Mouse (Mus musculus): ENCODE data around the gene Cecr2. TPM values are rescaled to one million over a fixed set of nuclear protein-coding genes. Genes with fewer than 3 reads are reported as not detected.

Cecr2 gene
- total RNA-seq, 1 experiment from 2014 or later: 27.9 TPM

GRCm38 (mm10) chr6:120746416-120746815 lies 80.2 kb downstream of the Cecr2 start:
- no peak for ATAC-seq (ENCODE audit: extremely low read depth, insufficient number of reproducible peaks, low FRiP score, poor library complexity, severe bottlenecking)

GRCm38 (mm10) chr6:120761151-120761550 lies 95.0 kb downstream of the Cecr2 start:
- no peak for ATAC-seq (ENCODE audit: extremely low read depth, insufficient number of reproducible peaks, low FRiP score, poor library complexity, severe bottlenecking)

- no peak for ATAC-seq (ENCODE audit: extremely low read depth, insufficient number of reproducible peaks, low FRiP score, poor library complexity, severe bottlenecking)
These were observed 103.8 kb downstream of the Cecr2 start for GRCm38 (mm10) chr6:120769972-120770371.

DNA sequence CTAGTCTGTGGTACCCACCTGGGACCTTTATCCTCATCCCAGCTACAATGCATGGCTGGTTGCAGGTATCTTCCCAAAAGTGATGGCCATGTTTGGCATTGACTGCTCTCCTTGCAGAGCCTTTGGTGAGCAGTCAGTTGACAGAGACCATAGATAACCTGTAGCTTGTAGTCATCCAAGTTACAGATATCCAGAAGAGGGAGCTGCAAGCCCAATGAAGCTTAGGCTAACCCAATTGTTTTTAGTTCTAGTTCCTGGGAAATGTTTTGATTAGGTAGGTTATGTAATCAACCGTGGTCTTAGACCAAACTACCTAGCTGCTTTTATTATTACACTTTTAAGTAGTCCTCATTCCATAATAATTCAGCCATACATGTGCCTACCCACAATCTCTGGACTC lies 105.2 kb downstream of the Cecr2 start:
- no peak for ATAC-seq (ENCODE audit: extremely low read depth, insufficient number of reproducible peaks, low FRiP score, poor library complexity, severe bottlenecking)

DNA sequence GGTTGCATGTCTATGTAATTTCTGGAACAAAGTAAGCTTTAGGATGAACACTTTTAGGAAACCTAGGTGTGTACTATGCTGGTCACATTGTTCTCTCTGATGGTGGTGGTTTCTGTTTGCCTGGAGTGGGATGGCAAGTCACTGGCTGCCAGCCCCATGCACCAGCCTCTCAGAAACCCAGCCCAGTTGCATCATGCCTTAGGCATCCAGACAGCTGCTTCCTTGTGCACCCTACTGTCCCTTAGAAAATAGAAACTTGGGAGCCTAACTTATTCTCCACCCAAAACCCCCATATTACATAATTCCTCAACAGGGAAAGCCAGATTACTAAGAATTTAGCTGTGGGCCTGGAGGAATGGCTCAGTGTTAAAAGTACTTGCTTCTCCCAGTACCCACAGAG lies 105.9 kb downstream of the Cecr2 start:
- no peak for ATAC-seq (ENCODE audit: extremely low read depth, insufficient number of reproducible peaks, low FRiP score, poor library complexity, severe bottlenecking)

DNA sequence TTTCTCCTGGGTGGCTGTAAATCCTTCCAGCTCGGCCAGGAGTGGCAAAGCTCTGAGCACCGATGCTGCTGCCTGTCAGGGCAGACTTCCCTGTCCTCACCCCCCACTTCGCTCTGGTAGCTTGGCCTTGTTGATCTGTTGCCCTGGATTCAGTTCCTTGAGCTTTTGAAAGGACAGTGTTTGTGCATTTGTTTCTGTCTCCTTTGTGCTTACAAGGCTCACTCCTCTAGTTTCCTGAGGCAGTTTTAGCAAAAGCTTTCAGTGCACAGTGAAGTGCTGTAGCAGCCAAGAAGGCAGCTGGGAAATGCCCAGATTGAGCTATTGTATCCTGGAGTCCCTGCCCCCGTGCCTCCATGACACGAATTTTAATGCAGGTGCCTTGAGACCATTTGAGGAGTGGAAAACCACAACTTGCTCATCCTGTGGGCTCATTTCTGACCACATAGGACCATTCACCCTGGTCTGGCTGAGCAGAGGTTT lies 107.0 kb downstream of the Cecr2 start, which contains the start of gene Slc25a18:
TSS of gene Slc25a18 (plus strand) at position 430 of the 480 bp plus-strand sequence.
- ATAC-seq (ENCODE audit: extremely low read depth, insufficient number of reproducible peaks, low FRiP score, poor library complexity, severe bottlenecking): no peak

DNA sequence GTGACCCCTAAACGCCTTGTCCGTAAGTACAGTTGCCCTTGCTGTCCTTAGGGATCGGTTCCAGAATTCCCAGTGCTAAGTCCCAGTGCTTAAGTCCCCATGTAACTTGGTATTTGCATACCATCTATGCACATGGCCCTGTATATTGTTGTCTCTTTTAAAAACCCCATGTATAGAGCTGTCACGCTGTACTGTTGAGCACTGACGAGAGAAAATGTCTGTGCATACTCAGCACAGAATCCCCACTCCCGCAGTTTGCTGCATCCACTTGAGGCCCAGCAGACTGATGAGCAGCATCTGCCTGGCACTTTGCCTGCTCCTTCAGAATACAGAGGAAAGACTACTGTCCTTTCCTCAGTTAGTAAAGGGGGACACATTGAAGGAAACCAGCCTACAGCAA lies 107.6 kb downstream of the Cecr2 start:
- ATAC-seq (ENCODE audit: extremely low read depth, insufficient number of reproducible peaks, low FRiP score, poor library complexity, severe bottlenecking): no peak

- no peak for ATAC-seq (ENCODE audit: extremely low read depth, insufficient number of reproducible peaks, low FRiP score, poor library complexity, severe bottlenecking)
These were observed 110.1 kb downstream of the Cecr2 start for GRCm38 (mm10) chr6:120776286-120776685.

DNA sequence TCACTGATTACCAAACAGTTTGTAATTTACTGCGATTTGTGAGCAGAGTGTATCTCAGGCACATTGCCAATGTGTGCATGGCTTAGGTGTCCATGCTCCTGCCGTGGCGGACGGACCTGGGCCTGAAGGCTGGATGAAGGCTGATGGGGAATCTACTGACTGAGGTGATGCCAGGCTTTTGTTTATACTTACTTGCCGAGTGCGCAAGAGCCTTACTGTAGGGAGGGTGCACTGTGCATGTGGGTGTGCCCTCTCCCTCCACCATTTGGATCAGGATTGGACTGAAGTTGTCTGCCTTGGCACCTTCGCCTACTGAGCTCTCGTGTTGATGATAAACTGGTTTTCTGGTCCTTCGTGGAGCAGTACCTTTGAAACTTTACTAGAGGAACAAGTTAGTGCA lies 111.4 kb downstream of the Cecr2 start:
- no peak for ATAC-seq (ENCODE audit: extremely low read depth, insufficient number of reproducible peaks, low FRiP score, poor library complexity, severe bottlenecking)

- no peak for ATAC-seq (ENCODE audit: extremely low read depth, insufficient number of reproducible peaks, low FRiP score, poor library complexity, severe bottlenecking)
These were observed 112.1 kb downstream of the Cecr2 start for GRCm38 (mm10) chr6:120778226-120778625.

DNA sequence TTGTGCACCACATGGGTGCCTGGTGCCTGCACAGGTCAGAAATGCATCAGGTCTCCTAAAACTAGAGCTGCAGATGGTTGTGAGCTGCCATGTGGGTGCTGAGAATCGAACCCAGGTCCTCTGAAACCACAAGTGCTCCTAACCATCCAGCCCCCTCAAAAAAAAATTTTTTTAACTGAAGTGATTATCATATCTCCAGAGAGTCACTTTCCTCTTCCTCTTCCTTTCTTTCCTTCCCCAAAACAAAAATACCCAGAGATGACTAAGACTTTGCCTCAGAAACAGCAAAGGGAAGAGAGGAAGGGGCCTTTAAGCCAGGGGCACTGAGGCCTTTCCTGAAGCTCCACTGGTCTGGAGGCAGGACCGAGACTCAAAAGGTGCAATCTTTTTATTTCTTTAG lies 116.8 kb downstream of the Cecr2 start:
- ATAC-seq (ENCODE audit: extremely low read depth, insufficient number of reproducible peaks, low FRiP score, poor library complexity, severe bottlenecking): no peak

- ATAC-seq (ENCODE audit: extremely low read depth, insufficient number of reproducible peaks, low FRiP score, poor library complexity, severe bottlenecking): no peak
These were observed 118.2 kb downstream of the Cecr2 start for GRCm38 (mm10) chr6:120784351-120784750.

DNA sequence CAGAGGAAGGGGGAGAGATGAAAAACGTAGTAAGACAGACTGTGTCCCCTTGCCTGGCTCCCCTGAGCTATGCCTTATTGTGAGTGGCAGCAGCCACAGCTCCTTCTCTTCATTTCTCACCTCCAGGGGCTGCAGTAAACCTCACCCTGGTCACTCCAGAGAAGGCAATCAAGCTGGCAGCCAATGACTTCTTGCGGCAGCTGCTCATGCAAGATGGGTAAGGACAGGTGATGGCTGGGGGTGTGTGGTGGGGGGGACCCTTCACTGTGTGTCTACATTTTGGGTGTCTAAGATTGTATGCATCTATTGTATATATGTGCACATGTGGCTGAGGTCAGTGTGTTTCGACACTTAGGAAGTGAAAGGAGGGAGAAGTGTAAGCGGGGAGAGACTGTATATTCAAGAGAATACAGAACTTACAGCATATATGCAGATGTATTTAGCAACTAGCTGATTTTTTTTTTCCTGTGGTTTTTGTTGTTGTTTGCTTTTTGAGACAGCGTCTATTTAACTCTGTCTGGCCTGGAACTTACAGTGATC lies 122.0 kb downstream of the Cecr2 start:
- ATAC-seq (ENCODE audit: extremely low read depth, insufficient number of reproducible peaks, low FRiP score, poor library complexity, severe bottlenecking): no peak

DNA sequence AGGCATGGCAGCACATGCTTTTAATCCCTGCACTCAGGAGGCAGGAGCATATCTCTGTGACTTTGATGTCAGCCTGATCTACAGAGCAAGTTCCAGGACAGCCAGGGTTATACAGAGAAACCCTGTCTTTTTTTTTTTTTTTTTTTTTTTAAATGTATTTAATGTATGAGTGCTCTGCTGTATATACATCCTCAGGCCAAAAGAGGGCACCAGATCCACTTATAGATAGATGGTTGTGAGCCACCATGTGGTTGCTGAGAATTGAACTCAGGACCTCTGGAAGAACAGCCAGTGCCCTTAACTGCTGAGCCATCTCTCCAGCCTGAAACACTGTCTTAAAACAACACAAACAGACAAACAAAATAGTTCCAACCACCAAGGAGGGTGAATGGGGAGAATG lies 122.7 kb downstream of the Cecr2 start:
- ATAC-seq (ENCODE audit: extremely low read depth, insufficient number of reproducible peaks, low FRiP score, poor library complexity, severe bottlenecking): no peak

DNA sequence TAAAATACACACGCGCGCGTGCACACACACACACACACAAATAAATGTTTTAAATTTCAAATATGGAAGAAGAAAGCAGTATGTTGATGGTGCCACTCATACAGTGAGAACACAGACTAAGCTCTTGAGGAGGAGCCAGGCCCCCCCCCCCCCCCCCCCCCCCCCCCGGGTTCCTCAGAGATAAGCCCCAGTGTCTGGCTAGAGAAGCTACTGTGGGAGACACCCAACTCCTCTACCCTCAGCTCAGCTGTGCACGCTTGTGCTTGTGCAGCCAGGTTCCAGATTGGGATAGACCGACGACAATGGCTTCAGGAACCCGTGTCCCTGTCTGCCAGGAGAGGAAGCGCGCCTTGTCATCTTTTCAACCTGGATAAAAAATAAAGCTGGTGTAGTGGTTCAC lies 124.0 kb downstream of the Cecr2 start:
- ATAC-seq (ENCODE audit: extremely low read depth, insufficient number of reproducible peaks, low FRiP score, poor library complexity, severe bottlenecking): no peak

DNA sequence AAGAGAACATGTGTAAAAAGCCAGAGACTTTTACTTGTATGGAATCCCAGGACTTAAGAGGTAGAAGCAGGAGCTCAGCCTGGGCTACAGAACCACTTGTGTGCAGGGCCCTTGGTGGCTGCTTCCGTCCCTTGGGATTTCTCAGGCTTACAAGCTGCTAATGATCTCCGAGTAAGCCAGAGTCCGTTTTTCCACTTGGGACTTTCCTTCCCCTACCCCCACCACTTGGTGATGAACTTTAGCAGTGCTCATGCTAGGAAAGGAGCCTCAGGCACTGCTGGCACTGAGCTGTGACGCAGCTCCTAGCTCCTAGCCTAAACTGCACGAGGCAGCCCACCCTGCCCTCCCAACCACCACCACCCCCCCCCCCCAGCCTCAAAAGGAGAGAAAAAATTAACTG lies 124.5 kb downstream of the Cecr2 start:
- ATAC-seq (ENCODE audit: extremely low read depth, insufficient number of reproducible peaks, low FRiP score, poor library complexity, severe bottlenecking): no peak

DNA sequence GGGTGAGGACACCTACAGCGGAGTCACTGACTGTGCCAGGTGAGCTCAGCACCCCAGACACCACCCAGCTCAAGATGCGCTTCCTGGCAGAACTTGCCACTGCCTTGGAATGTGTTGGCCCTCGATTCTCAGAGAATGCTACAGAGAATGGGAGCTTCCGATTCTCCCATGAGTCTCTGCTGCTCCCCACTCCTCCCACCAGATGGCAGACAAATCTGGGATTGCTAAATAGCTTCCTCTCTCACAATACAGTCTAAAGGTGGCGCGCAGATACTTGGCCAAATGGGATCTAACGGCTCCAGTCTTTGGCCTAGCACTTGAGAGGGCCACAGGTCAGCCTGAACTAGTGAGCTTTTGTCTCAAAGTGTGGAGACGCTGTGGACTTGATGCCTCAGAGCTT lies 126.8 kb downstream of the Cecr2 start:
- no peak for ATAC-seq (ENCODE audit: extremely low read depth, insufficient number of reproducible peaks, low FRiP score, poor library complexity, severe bottlenecking)

DNA sequence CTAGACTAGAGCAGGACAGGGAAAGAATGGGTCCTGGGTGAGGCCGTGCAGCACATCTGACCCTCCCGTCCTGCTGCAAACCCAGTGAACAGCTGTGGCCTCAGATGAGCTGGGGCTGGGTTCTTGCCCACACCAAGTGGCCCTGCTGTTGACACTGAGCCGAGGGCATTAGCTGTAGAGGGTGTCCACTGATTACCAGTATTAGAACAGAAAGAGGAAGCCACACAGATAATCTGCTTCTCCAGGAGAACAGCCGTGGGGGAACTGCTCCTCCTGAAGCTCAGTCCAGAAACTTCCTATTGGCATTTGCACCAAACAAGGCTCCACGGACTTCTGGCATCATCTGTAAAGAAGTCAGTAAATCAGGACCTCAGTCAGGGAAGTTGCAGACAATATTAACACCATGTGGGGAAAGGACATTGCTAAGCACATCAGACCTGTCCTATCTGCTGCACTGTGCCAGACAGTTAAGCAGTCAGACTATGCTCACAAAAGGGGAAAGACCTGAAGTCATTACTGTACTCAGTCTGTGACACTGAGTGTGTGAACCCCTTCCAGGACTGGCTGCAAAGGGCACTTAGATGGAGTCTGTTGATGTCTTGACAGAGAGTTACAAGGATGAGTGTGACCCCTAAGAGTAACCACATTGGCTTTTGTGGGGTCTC lies 129.4 kb downstream of the Cecr2 start:
- ATAC-seq (ENCODE audit: extremely low read depth, insufficient number of reproducible peaks, low FRiP score, poor library complexity, severe bottlenecking): no peak

GRCm38 (mm10) chr6:120796111-120796510 lies 129.9 kb downstream of the Cecr2 start:
- ATAC-seq (ENCODE audit: extremely low read depth, insufficient number of reproducible peaks, low FRiP score, poor library complexity, severe bottlenecking): no peak

- no peak for ATAC-seq (ENCODE audit: extremely low read depth, insufficient number of reproducible peaks, low FRiP score, poor library complexity, severe bottlenecking)
These were observed 131.8 kb downstream of the Cecr2 start for GRCm38 (mm10) chr6:120798019-120798418.

DNA sequence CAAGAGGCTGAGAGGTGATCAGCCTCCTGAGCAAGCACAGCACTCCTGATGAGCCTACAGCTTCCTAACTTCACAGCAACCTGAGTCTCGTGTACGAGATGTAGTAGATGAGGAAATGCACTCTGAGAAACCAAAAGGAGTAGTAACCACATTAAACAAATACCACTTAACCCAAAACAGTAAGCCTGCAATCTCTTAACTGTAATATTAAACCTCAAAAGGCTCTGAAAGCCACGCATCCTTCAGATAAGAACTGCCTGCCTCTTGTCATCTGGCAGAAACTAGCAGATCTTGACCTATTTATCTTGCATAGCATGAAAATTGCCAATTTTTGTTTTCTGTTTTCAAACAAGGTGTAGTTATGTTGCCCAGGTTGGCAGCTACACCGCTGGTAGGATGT lies 132.7 kb downstream of the Cecr2 start:
- no peak for ATAC-seq (ENCODE audit: extremely low read depth, insufficient number of reproducible peaks, low FRiP score, poor library complexity, severe bottlenecking)

Data from neutrophil, adult 5-6 weeks (primary cell).